Comparison of ENCODE assay signal across 11 mouse cellular contexts in genomic region chr2:117886516-117886915, GRCm38 (mm10).
"Had no signal": no experiment of that assay in that cellular context is flagged by ENCODE, and none has a peak within 500 bp of the region (broad histone marks: within the 10 kb centered on the region; RNA-seq: fewer than 3 reads in every experiment).

No protein-coding gene starts in this region.

- DNase-seq: kidney, postnatal 14 days; lung, postnatal 10 days; right cerebral cortex, adult 18-20 months; right cerebral cortex, postnatal 25 days had no signal

- H3K4me1 ChIP-seq: kidney, embryonic 15.5 days; limb, embryonic 15.5 days; liver, embryonic 12.5 days; midbrain, embryonic 12.5 days had no signal

- ATAC-seq: liver, embryonic 12.5 days had no signal

- H3K27ac ChIP-seq: kidney, embryonic 15.5 days; limb, embryonic 15.5 days; liver, embryonic 12.5 days; macrophage; midbrain, embryonic 12.5 days had no signal

- H3K4me2 ChIP-seq: kidney, embryonic 15.5 days; limb, embryonic 15.5 days; liver, embryonic 12.5 days; lung, embryonic 14.5 days; midbrain, embryonic 12.5 days had no signal

- H3K9ac ChIP-seq: kidney, embryonic 15.5 days; limb, embryonic 15.5 days; liver, embryonic 12.5 days; lung, embryonic 14.5 days; midbrain, embryonic 12.5 days had no signal

- H3K4me3 ChIP-seq: kidney, embryonic 15.5 days; limb, embryonic 15.5 days; liver, embryonic 12.5 days; megakaryocyte, embryonic 14.5 days; midbrain, embryonic 12.5 days had no signal

- H3K27me3 ChIP-seq: kidney, embryonic 15.5 days; limb, embryonic 15.5 days; liver, embryonic 12.5 days; megakaryocyte, embryonic 14.5 days; midbrain, embryonic 12.5 days had no signal

- H3K36me3 ChIP-seq: kidney, embryonic 15.5 days; limb, embryonic 15.5 days; liver, embryonic 12.5 days; midbrain, embryonic 12.5 days had no signal

- H3K9me3 ChIP-seq: kidney, embryonic 15.5 days; limb, embryonic 15.5 days; liver, embryonic 12.5 days; megakaryocyte, embryonic 14.5 days; midbrain, embryonic 12.5 days had no signal
